Mouse (Mus musculus): ENCODE measurements at regions not wholly inside any gene's neighbourhood (a gene's known extent, or its start where the extent isn't known, plus 50 kb on each side); places are given as distances from the start of the nearest gene placed in this dataset.

DNA sequence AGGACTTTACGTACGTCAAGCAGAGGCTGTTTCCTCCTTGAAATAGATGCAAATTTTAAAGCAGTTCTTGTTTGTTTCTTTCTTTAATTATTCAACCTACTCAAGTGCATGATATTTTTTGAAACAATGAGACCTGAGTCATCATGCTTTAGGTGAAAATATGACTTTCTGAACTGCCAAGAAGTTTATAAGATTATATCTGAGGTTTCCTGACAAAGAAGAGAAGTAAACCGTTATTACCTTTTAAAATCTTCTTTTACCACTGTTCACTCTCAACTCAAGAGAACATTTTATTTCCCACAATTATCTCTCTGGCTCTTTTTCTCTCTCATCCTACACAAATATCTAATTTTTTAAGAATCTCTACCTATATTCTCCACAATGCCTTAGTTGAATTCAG lies 258.3 kb downstream of the H2afb1 start:
- H3K4me2 ChIP-seq (replicated peaks) = no peak overlapping the region
- 92% methylated on average over 3 of the region's 3 CpGs for WGBS
- no peak overlapping the region for H3K27ac ChIP-seq
- H3K9ac ChIP-seq = no peak overlapping the region
- no peaks in the 10 kb centered on the region for H3K27me3 ChIP-seq (replicated peaks)
- H3K4me1 ChIP-seq = no peaks in the 10 kb centered on the region
- H3K9me3 ChIP-seq = no peaks in the 10 kb centered on the region
- no peak for ATAC-seq (ENCODE audit: low FRiP score, low read depth)
- no peaks in the 10 kb centered on the region for H3K36me3 ChIP-seq
- H3K4me3 ChIP-seq = no peak overlapping the region

DNA sequence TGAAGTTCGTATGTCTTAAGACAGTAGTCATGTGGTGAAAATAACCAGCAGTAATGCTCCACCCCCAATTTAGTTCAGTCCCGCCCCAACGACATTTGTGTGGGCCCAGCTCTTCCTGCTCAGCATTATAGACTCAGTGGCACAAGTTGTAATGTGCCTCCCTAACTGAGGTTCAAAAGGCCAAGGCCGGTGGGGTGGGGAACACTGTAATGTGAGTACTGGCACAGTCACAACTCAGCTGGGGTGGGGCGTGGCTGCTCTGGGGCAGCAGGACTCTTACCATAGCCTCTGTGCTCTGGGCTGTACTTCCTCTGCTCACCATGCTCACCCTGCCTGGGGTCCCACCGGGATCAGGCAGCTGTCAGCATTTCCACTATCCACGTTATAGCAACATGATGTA lies 283.9 kb downstream of the H2afb1 start:
- no peaks in the 10 kb centered on the region for H3K27me3 ChIP-seq (replicated peaks)
- no peak for ATAC-seq (ENCODE audit: low FRiP score, low read depth)
- H3K9me3 ChIP-seq = no peaks in the 10 kb centered on the region
- 67% methylated on average over 7 of the region's 7 CpGs for WGBS
- no peak overlapping the region for H3K27ac ChIP-seq
- H3K9ac ChIP-seq = no peak overlapping the region
- no peak overlapping the region for H3K4me2 ChIP-seq (replicated peaks)
- no peak overlapping the region for H3K4me3 ChIP-seq
- no peaks in the 10 kb centered on the region for H3K36me3 ChIP-seq
- H3K4me1 ChIP-seq = no peaks in the 10 kb centered on the region

GRCm38 (mm10) chrX:117299697-117300192 lies 285.2 kb downstream of the H2afb1 start:
- Histone ChIP-seq H3K4me1 (no peaks in the 10 kb centered on the region), H3K4me2 (replicated peaks) (no peak overlapping the region), H3K27me3 (replicated peaks) (no peaks in the 10 kb centered on the region), H3K9me3 (no peaks in the 10 kb centered on the region), H3K9ac (no peak overlapping the region), H3K4me3 (no peak overlapping the region), H3K27ac (no peak overlapping the region), H3K36me3 (no peaks in the 10 kb centered on the region)
- 0 out of 2 replicates have a peak, but pooled peaks have one; percentile 25 for ATAC-seq (ENCODE audit: low FRiP score, low read depth)
- 17% methylated on average over 2 of the region's 2 CpGs for WGBS

Data from neural tube, embryonic 12.5 days (tissue).